26 mouse cellular contexts compared by ENCODE assay signal in the genomic region with DNA sequence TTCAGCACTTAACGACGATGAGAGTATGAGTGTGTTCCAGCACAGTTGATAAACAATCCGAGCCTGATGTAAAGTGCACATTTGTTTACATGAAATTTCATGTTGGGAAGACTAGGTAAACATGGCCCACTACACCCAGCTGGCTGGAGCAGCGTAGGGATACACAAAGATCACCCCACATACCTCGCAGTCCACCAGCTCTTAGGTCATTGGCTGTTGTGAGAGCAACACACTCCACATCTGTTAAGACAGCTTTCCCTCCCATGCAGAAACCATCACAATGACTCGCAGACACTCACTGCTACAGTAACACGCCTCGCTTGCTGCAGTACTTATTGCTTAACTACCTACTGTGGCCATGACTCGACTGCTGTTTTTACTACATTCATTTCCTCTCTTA.
A peak's percentile ranks its signal among the peaks of the same experiment; 100 is the strongest.
DNase-seq lines count a peak whose midpoint lies in the region; ATAC-seq lines count a peak whose summit lies in the region.
"Had no signal": no experiment of that assay in that cellular context is flagged by ENCODE, and none has a peak within 500 bp of the region (broad histone marks: within the 10 kb centered on the region; RNA-seq: fewer than 3 reads in every experiment).

No protein-coding gene starts in this region.

- DNase-seq in lung, postnatal 10 days, result no peak
- peak; percentile 41 for DNase-seq in 416B (ENCODE audit: low read depth)
- no peak for DNase-seq in intestine, embryonic 14.5 days (ENCODE audit: low spot score)
- DNase-seq in urinary bladder, postnatal 14 days (ENCODE audit: low spot score), result no peak
- no peak for DNase-seq in adrenal gland, postnatal 14 days
- DNase-seq: adrenal gland, adult 2 months; B cell, adult 2 months; cerebellum, adult 8-10 months; cerebellum, postnatal 25 days; forebrain, postnatal 0 days; heart, postnatal 10 days; kidney, postnatal 14 days; liver; retina, postnatal 1 day; spleen, adult 18-20 months had no signal

- no peaks in the 10 kb centered on the region for H3K36me3 ChIP-seq in lung, embryonic 15.5 days
- no peaks in the 10 kb centered on the region for H3K36me3 ChIP-seq in intestine, embryonic 14.5 days (ENCODE audit: control insufficient read depth, insufficient read depth, low read length)
- H3K36me3 ChIP-seq in stomach, embryonic 15.5 days, result no peaks in the 10 kb centered on the region
- H3K36me3 ChIP-seq: embryonic facial prominence, embryonic 10.5 days; embryonic facial prominence, embryonic 15.5 days; heart, embryonic 13.5 days; hindbrain, embryonic 15.5 days; midbrain, embryonic 15.5 days; neural tube, embryonic 15.5 days had no signal

- peak; percentile 72; the same call in 1 of the 2 replicates for ATAC-seq in lung, embryonic 15.5 days (ENCODE audit: borderline replicate concordance, extremely low read depth, low FRiP score, low TSS enrichment)
- ATAC-seq in intestine, embryonic 14.5 days (replicated peaks; ENCODE audit: low FRiP score, low TSS enrichment, low read depth), result peak; percentile 65; the same call in 1 of the 2 replicates
- peak; percentile 60 for ATAC-seq in stomach, embryonic 15.5 days (ENCODE audit: insufficient read depth, low FRiP score, low read depth)
- ATAC-seq: activated CD4-positive, CD25-positive, alpha-beta regulatory T cell, adult 4 months; inflammation-experienced regulatory T-cells, adult 6 months; midbrain, embryonic 15.5 days had no signal

- H3K27ac ChIP-seq in lung, embryonic 15.5 days, result no peak overlapping the region
- peak overlapping the region; percentile 74 for H3K27ac ChIP-seq in intestine, embryonic 14.5 days (ENCODE audit: low read depth)
- 0 out of 2 replicates have a peak overlapping the region, but pooled peaks have one; percentile 1 for H3K27ac ChIP-seq in stomach, embryonic 15.5 days
- H3K27ac ChIP-seq: embryonic facial prominence, embryonic 10.5 days; embryonic facial prominence, embryonic 15.5 days; heart, embryonic 13.5 days; hindbrain, embryonic 15.5 days; liver, embryonic 14.5 days; midbrain, embryonic 15.5 days; neural tube, embryonic 15.5 days had no signal

- no peaks in the 10 kb centered on the region for H3K27me3 ChIP-seq in lung, embryonic 15.5 days
- no peaks in the 10 kb centered on the region for H3K27me3 ChIP-seq in intestine, embryonic 14.5 days (replicated peaks; ENCODE audit: control insufficient read depth, insufficient read depth, low read length)
- H3K27me3 ChIP-seq in stomach, embryonic 15.5 days (replicated peaks), result no peaks in the 10 kb centered on the region
- H3K27me3 ChIP-seq: embryonic facial prominence, embryonic 15.5 days; heart, embryonic 13.5 days; hindbrain, embryonic 15.5 days; midbrain, embryonic 15.5 days; neural tube, embryonic 15.5 days had no signal

- no peaks in the 10 kb centered on the region for H3K9me3 ChIP-seq in lung, embryonic 15.5 days
- H3K9me3 ChIP-seq in intestine, embryonic 14.5 days (ENCODE audit: control insufficient read depth, low read length), result no peaks in the 10 kb centered on the region
- no peaks in the 10 kb centered on the region for H3K9me3 ChIP-seq in stomach, embryonic 15.5 days
- H3K9me3 ChIP-seq: embryonic facial prominence, embryonic 10.5 days; embryonic facial prominence, embryonic 15.5 days; heart, embryonic 13.5 days; hindbrain, embryonic 15.5 days; midbrain, embryonic 15.5 days; neural tube, embryonic 15.5 days had no signal

- H3K4me2 ChIP-seq in lung, embryonic 15.5 days, result no peak overlapping the region
- H3K4me2 ChIP-seq in intestine, embryonic 14.5 days (ENCODE audit: low read length), result no peak overlapping the region
- H3K4me2 ChIP-seq in stomach, embryonic 15.5 days, result no peak overlapping the region
- H3K4me2 ChIP-seq: embryonic facial prominence, embryonic 15.5 days; heart, embryonic 13.5 days; hindbrain, embryonic 15.5 days; midbrain, embryonic 15.5 days; neural tube, embryonic 15.5 days had no signal

- WGBS in lung, embryonic 15.5 days, result 41% methylated on average over 9 of the region's 9 CpGs
- 47% methylated on average over 9 of the region's 9 CpGs for WGBS in intestine, embryonic 14.5 days
- 45% methylated on average over 9 of the region's 9 CpGs for WGBS in stomach, embryonic 15.5 days

- peaks cover 3% of the 10 kb centered on the region; the same call in 1 of the 2 replicates for H3K4me1 ChIP-seq in lung, embryonic 15.5 days
- peaks cover 9% of the 10 kb centered on the region for H3K4me1 ChIP-seq in intestine, embryonic 14.5 days (replicated peaks; ENCODE audit: control insufficient read depth, insufficient read depth, low read length)
- H3K4me1 ChIP-seq in stomach, embryonic 15.5 days, result no peaks in the 10 kb centered on the region
- H3K4me1 ChIP-seq: embryonic facial prominence, embryonic 15.5 days; heart, embryonic 13.5 days; hindbrain, embryonic 15.5 days; midbrain, embryonic 15.5 days; neural tube, embryonic 15.5 days had no signal

- no peak overlapping the region for H3K4me3 ChIP-seq in lung, embryonic 15.5 days
- H3K4me3 ChIP-seq in intestine, embryonic 14.5 days (ENCODE audit: low read depth, low read length), result no peak overlapping the region
- no peak overlapping the region for H3K4me3 ChIP-seq in stomach, embryonic 15.5 days (replicated peaks)
- H3K4me3 ChIP-seq: embryonic facial prominence, embryonic 10.5 days; embryonic facial prominence, embryonic 15.5 days; heart, embryonic 13.5 days; hindbrain, embryonic 15.5 days; midbrain, embryonic 15.5 days; neural tube, embryonic 15.5 days had no signal

- no peak overlapping the region for H3K9ac ChIP-seq in lung, embryonic 15.5 days
- H3K9ac ChIP-seq in intestine, embryonic 14.5 days (ENCODE audit: low read length), result no peak overlapping the region
- no peak overlapping the region for H3K9ac ChIP-seq in stomach, embryonic 15.5 days
- H3K9ac ChIP-seq: embryonic facial prominence, embryonic 15.5 days; forebrain, postnatal 0 days; heart, embryonic 13.5 days; hindbrain, embryonic 15.5 days; liver, embryonic 14.5 days; midbrain, embryonic 15.5 days; neural tube, embryonic 15.5 days had no signal
